Mouse (Mus musculus): ENCODE results near the gene Lpo.
A peak's percentile ranks its signal among the peaks of the same experiment; 100 is the strongest.

Gene Lpo

DNA sequence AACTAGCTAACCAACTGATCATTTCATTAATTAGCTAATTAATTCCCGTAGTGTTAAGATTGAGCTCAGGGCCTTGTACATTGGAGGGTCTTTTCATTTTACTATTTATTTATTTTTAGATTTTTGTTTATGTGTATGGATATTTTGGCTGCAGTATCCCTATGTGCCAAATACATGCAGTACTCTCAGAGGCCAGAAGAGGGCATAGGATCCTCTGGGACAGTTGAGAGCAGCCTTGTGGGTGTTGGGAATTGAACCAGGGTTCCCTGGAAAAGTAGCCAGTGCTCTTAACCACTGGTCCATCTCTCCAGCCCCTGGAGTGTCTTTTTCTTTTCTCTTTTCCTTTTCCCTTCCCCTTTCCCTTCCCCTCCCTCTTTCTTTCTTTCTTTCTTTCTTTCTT lies 22.6 kb downstream of the Lpo start:
- no peak for DNase-seq (ENCODE audit: low read depth, low spot score)

DNA sequence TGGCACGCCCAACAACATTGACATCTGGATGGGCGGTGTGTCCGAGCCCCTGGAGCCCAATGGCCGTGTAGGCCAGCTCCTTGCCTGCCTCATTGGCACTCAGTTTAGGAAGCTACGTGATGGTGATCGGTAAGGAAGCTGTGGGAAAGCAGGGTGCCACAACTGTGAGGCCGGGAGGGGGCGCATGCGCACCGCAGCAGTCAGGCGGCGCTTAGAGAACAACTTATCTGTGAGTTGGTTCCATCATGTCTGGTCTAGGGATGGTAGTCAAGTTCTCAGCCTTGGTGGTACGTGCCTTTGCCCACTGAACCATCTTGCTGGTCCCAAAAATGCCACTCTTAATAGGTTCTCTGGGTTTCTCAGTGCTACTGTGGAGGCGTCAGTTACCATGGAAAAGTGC lies 25.5 kb downstream of the Lpo start:
- DNase-seq (ENCODE audit: low read depth, low spot score) = peak; percentile 65

DNA sequence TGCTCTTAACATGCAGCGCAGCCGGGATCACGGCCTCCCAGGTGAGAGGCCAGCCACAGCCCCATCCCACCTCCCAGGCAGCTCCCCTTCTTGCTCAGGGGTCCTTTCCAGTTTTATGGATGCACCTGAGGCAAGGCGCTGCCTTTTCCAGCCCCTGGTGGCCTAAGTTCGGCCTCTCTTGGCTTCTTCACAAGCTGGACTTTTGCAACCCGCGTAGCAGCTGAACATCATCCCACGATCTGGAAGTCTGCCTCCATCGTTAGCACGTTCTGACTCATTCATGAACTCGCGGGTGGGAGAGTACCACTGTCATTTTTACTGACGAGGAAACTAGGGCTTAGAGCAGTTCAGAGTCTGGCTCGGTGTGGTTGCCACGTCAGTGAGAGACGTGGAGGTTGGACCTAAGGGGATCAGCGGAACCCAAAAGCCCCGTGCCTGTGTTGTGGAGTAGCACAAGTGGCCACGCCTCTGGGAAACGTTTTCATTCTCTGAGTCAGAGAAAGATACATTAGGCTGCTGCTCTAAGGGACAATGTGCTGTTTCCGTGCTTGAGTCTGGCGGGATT lies 26.3 kb downstream of the Lpo start:
- peak; percentile 85 for DNase-seq (ENCODE audit: low read depth, low spot score)

DNA sequence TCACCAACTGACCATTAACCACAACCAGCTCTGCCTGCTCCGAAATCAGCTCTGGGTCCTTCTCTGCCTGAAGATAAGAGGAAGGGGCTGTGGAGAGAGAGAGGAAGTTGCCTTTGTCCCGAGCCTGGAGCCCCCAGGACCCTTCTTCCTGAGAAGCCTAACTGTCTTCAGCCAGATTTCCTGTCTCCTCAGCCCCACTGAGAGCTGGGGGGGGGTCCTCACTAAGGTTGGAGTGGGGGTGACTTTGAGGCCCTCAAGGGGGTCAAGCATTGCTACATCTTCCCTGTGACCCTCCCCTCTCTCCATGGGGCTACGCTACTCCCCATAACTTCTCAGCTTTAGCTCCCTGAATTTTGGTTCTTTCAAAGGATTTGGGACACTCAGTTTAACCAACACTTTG lies 34.6 kb downstream of the Lpo start, which contains the start of gene Mpo:
Gene Mpo, plus strand, starts transcription at position 122 of the 400 bp plus-strand sequence.
- no peak for DNase-seq (ENCODE audit: low read depth, low spot score)

DNA sequence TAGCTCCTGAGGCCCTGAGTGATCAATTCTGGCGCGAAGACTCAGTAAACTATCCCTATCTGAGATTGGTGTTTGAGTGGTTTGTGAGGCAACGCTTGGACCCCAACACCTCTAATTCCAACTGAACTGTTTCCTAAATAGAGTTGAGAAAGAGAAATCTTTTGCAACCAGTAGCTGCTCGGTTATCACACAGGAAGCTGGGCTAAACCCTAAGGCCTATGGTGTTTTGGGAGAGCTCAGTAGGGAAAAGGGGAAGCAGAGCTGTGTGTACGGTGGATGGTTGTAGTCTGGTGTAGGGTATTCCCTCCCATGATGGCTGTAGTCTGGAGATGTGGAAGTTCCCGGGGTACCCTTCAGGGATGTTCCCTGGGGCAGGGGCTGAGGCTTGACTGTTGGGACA lies 38.0 kb downstream of the Lpo start:
- DNase-seq (ENCODE audit: low read depth, low spot score) = no peak

- no peak for DNase-seq (ENCODE audit: low read depth, low spot score)
Measured at GRCm38 (mm10) chr11:87780130-87780529, 48.0 kb downstream of the Lpo start.

- no peak for DNase-seq (ENCODE audit: low read depth, low spot score)
Measured at GRCm38 (mm10) chr11:87779392-87779791, 48.7 kb downstream of the Lpo start.

DNA sequence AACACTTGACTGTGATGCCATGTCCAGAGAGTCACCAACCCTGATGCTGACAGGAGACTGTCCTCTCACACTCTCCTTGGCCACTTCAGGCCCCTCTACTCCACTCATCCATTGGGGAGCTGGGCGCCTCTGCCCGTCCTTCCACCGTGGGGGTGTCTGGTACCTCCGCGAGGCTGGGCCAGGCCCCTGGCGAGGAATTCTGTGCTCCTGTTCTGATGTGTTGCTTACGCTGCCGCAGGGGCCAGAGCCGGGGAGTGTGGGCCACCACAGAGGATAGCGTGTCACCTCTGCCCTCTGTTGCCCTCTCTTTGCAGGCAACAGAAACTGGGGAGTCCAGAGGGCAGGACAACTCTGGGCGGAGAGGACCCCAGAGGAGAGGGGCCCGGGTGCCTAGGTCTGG lies 49.2 kb downstream of the Lpo start:
- DNase-seq (ENCODE audit: low read depth, low spot score) = no peak

- peak; percentile 84 for DNase-seq (ENCODE audit: low read depth, low spot score)
Measured at GRCm38 (mm10) chr11:87778100-87778765, 49.9 kb downstream of the Lpo start.

DNA sequence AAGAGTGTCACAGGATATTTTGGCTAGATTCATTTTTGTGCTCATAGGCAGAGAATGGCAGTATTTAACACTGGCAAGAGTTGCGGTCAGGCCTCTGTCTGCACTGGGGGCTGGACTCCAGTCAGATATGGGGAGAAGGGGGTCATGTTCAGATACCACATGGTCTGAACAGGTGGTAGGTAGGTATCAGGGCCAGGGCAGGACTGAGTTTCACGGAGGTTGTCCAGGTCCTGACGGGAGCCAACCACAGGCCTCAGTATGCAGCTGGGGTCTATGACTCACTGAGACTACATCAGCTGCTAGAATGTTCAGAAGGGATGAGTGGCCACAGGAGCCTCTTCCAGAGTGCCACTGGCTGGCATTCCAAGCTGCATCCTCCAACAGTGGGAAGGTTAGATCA lies 55.7 kb downstream of the Lpo start:
- DNase-seq (ENCODE audit: low read depth, low spot score) = peak; percentile 42

DNA sequence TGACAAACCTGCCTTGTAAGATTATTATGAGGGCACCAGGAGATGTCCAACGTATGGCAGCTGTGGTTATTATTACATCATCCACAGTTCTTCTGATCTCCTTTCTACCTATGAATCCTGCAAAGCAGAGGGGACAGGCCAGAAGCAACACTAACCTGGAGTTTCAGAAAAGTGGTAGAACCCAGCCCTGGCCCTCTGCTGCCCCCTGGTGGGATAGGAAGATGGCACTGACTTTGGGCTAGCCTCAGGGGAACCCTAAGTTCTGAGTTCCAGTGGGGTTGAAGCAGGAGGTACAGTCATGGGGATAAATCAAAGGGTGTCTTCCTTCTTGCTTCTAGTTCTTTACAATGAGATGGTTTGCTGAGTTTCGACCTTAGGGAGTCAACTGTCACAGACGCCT lies 57.1 kb downstream of the Lpo start:
- DNase-seq (ENCODE audit: low read depth, low spot score) = peak; percentile 76

- DNase-seq (ENCODE audit: low read depth, low spot score) = no peak
Measured at GRCm38 (mm10) chr11:87768745-87769144, 59.3 kb downstream of the Lpo start.

GRCm38 (mm10) chr11:87763988-87764876 lies 63.9 kb downstream of the Lpo start:
- peak; percentile 80 for DNase-seq (ENCODE audit: low read depth, low spot score)

GRCm38 (mm10) chr11:87763511-87763987 lies 64.5 kb downstream of the Lpo start:
- DNase-seq (ENCODE audit: low read depth, low spot score) = peak; percentile 95

DNA sequence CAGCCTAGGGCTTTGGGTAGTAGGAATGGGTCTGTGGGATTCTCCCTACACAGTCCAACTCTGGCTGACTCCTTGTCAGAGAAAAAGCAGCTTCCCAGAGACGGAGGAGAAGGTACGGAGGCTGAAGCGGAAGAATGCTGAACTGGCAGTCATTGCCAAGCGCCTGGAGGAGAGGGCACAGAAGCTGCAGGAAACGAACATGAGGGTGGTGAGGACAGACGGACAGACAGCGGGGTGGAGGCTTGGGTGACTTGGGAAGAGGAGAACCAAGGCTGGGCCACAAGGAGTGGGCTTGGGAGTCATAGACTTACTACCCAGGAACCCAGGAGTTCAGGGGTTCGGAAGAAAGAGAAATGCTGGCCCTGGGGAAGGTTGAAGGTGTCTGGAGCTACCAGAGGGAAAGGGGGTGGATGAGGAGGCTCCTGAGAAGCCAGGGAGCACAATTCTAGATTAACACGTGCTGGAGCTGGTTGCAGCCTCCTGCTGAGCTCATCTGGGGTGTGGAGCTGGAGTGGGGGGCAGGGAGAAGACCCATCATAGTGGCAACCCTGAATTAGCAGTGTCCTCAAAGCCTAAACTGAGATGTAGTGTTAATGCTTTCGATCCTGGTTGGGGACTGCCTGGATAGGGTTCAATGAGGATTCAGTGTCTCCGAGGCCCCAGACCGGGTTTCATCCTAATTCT lies 65.2 kb downstream of the Lpo start:
- peak; percentile 83 for DNase-seq (ENCODE audit: low read depth, low spot score)

DNA sequence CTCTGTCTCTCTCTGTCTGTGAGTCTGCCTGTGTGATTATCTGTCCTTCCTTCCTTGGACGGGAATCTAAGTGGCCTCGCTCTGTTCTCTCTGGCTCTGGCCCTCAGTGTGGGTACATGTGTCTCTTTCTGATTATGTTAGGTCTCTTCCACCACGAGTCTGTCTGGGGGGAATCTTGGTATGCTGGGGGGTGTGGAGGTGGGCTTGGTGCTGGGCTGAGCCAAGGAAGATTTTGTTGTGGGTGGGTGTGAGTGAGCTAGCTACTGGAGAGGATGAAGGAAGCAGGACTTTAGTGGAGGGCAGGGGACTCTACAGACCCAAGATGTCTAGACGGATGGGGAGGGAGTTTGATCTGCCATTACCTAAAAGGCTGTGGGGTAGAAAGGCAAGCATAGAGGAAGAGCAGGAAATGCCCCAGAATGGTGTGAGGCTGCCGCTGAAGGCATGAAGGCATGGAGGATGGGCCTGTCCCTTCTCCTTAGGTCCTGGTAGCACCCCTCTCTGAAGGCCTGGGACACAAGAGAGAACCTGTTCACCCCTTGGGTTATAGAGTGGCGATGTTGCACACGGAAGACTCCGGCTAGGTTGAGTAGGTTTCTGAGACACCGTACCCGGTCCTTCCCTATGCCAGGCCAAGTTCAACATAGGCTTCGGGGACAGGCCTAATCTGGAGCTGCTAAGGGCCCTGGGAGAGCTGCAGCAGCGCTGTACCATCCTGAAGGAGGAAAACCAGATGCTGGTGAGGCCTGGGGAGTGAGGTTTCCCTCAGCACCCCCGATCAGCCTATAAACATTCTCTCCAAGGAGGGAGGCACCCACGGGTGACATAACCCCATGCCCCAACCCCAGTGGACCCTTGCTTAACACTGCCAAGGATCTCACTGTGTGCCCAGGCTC lies 66.0 kb downstream of the Lpo start:
- DNase-seq (ENCODE audit: low read depth, low spot score) = peak; percentile 68

GRCm38 (mm10) chr11:87761181-87761721 lies 66.8 kb downstream of the Lpo start:
- peak; percentile 65 for DNase-seq (ENCODE audit: low read depth, low spot score)

GRCm38 (mm10) chr11:87760301-87761081 lies 67.6 kb downstream of the Lpo start, which contains the start of gene Tspoap1:
Gene Tspoap1, plus strand, starts transcription at chr11:87760541.
- DNase-seq (ENCODE audit: low read depth, low spot score) = peak; percentile 96

DNA sequence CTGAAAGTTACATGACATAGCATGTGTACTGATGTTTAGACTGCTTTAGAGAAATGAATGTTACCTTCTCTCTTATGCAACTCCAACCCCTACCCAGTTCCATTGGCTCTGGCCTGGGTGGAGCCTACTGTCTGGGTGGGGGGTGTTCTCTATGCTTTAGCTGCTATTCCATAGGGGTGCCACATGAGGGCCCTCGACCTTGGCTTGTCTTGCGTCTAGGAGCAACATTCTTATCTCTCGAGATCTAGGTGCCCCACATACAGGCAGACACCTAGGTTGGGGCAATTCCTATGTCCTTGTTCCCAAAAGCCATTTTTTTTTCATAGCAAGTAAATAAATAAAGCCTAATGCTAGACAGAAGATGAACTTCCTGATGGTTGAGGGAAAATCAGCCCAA lies 68.5 kb downstream of the Lpo start:
- peak; percentile 88 for DNase-seq (ENCODE audit: low read depth, low spot score)

Data from brain, adult 2 months (tissue).